In genomic region chr6:136691314-136691713, GRCm38 (mm10) we compare ENCODE assay signal across 21 mouse cellular contexts. TPM values are rescaled to one million over a fixed set of nuclear protein-coding genes. Genes with fewer than 3 reads are reported as not detected.
DNase-seq lines count a peak whose midpoint lies in the region; ATAC-seq and TF ChIP-seq lines count a peak whose summit lies in the region.
"Had no signal": no experiment of that assay in that cellular context is flagged by ENCODE, and none has a peak within 500 bp of the region (broad histone marks: within the 10 kb centered on the region; RNA-seq: fewer than 3 reads in every experiment).

No protein-coding gene starts in this region.

- in situ Hi-C loops in ES-E14 (cut with MboI; ENCODE audit: low sequenced_read_pairs in 2 of 2, unreplicated experiment in 2 of 2), result no loop called here

- peaks cover 15% of the 10 kb centered on the region; the same call in 1 of the 2 replicates for H3K4me1 ChIP-seq in spleen, adult 2 months (ENCODE audit: control insufficient read depth, insufficient read depth, insufficient read length)
- peaks cover 2% of the 10 kb centered on the region in 2 experiments; a peak in 1 of 4 replicates for H3K4me1 ChIP-seq in ES-E14 (ENCODE audit: control insufficient read depth in 2 of 2, insufficient read depth in 2 of 2, low read length in 2 of 2, poor library complexity in 1 of 2)
- H3K4me1 ChIP-seq in small intestine, adult 2 months (ENCODE audit: control insufficient read depth, insufficient read depth, insufficient read length, low read length), result 0 out of 2 replicates have a peak, but pooled peaks cover 3% of the 10 kb centered on the region
- no peaks in the 10 kb centered on the region for H3K4me1 ChIP-seq in forebrain, embryonic 15.5 days
- H3K4me1 ChIP-seq: liver, embryonic 13.5 days; neural tube, embryonic 13.5 days; stomach, embryonic 15.5 days had no signal

- H3K4me3 ChIP-seq in layer of hippocampus, adult 2 months, result no peak overlapping the region
- H3K4me3 ChIP-seq in spleen, adult 2 months (ENCODE audit: extremely low read depth, insufficient read depth, insufficient read length), result no peak overlapping the region
- H3K4me3 ChIP-seq in ES-E14 (ENCODE audit: insufficient read depth in 1 of 2, low read depth in 1 of 2, low read length in 2 of 2, poor library complexity in 1 of 2, severe bottlenecking in 1 of 2), result no peak overlapping the region
- no peak overlapping the region for H3K4me3 ChIP-seq in small intestine, adult 2 months (ENCODE audit: low read depth, low read length)
- no peak overlapping the region for H3K4me3 ChIP-seq in forebrain, embryonic 15.5 days
- H3K4me3 ChIP-seq: heart, embryonic 12.5 days; liver, embryonic 13.5 days; neural tube, embryonic 13.5 days; stomach, embryonic 15.5 days had no signal

- H3K27me3 ChIP-seq in spleen, adult 2 months (ENCODE audit: control insufficient read depth, insufficient read depth, low read length), result no peaks in the 10 kb centered on the region
- no peaks in the 10 kb centered on the region for H3K27me3 ChIP-seq in small intestine, adult 2 months (ENCODE audit: control insufficient read depth, insufficient read depth, low read length)
- no peaks in the 10 kb centered on the region for H3K27me3 ChIP-seq in forebrain, embryonic 15.5 days
- H3K27me3 ChIP-seq: heart, embryonic 12.5 days; liver, embryonic 13.5 days; neural tube, embryonic 13.5 days; stomach, embryonic 15.5 days had no signal

- 95% methylated on average over 6 of the region's 6 CpGs for WGBS in spleen, adult 2 months
- WGBS in small intestine, adult 2 months, result 92% methylated on average over 6 of the region's 6 CpGs
- 91% methylated on average over 6 of the region's 6 CpGs for WGBS in forebrain, embryonic 15.5 days

- ATAC-seq in forebrain, embryonic 15.5 days (replicated peaks), result no peak
- ATAC-seq: activated CD4-positive, CD25-positive, alpha-beta regulatory T cell, adult 4 months had no signal

- no peak for DNase-seq in layer of hippocampus, adult 2 months (ENCODE audit: low spot score in 2 of 2)
- no peak for DNase-seq in layer of hippocampus, postnatal 36 days
- no peak for DNase-seq in spleen, adult 2 months (ENCODE audit: low read depth in 1 of 2, low spot score in 2 of 2)
- no peak for DNase-seq in spleen, postnatal 4 days (ENCODE audit: low spot score in 2 of 2)
- DNase-seq in ES-E14 (ENCODE audit: low read depth, low spot score), result peak; percentile 37
- DNase-seq in frontal cortex, postnatal 36 days (ENCODE audit: low spot score in 2 of 2), result no peak
- DNase-seq: adrenal gland, postnatal 36 days; cerebellum, adult 9-11 months; gastrocnemius, postnatal 36 days; heart, postnatal 36 days; kidney, postnatal 10 days; layer of hippocampus, adult 9-11 months; liver, embryonic 13.5 days; right cerebral cortex, postnatal 4 days; thymus, postnatal 4 days had no signal

- no peak overlapping the region for H3K27ac ChIP-seq in layer of hippocampus, adult 2 months
- H3K27ac ChIP-seq in spleen, adult 2 months (ENCODE audit: insufficient read depth, low read length), result peak overlapping the region; percentile 93
- no peak overlapping the region for H3K27ac ChIP-seq in ES-E14 (ENCODE audit: insufficient read depth, low read depth, low read length, poor library complexity, severe bottlenecking)
- no peak overlapping the region for H3K27ac ChIP-seq in small intestine, adult 2 months (ENCODE audit: insufficient read depth, low read depth, low read length)
- no peak overlapping the region for H3K27ac ChIP-seq in forebrain, embryonic 15.5 days (replicated peaks)
- H3K27ac ChIP-seq: liver, embryonic 13.5 days; neural tube, embryonic 13.5 days; stomach, embryonic 15.5 days had no signal

- no peaks in the 10 kb centered on the region for H3K36me3 ChIP-seq in spleen, adult 2 months (ENCODE audit: control insufficient read depth, insufficient read depth, low read length)
- no peaks in the 10 kb centered on the region for H3K36me3 ChIP-seq in ES-E14 (ENCODE audit: control insufficient read depth, insufficient read depth, low read length, poor library complexity, severe bottlenecking)
- H3K36me3 ChIP-seq in small intestine, adult 2 months (ENCODE audit: control insufficient read depth, insufficient read depth, low read length), result no peaks in the 10 kb centered on the region
- H3K36me3 ChIP-seq in forebrain, embryonic 15.5 days, result no peaks in the 10 kb centered on the region
- H3K36me3 ChIP-seq: heart, embryonic 12.5 days; liver, embryonic 13.5 days; neural tube, embryonic 13.5 days; stomach, embryonic 15.5 days had no signal

- H3K4me2 ChIP-seq in forebrain, embryonic 15.5 days (replicated peaks), result no peak overlapping the region
- H3K4me2 ChIP-seq: heart, embryonic 12.5 days; liver, embryonic 13.5 days; neural tube, embryonic 13.5 days; stomach, embryonic 15.5 days had no signal

- peak; percentile 39 for TF ChIP-seq CTCF in layer of hippocampus, adult 2 months (conservative IDR thresholded peaks at IDR 0.05)
- TF ChIP-seq CTCF in spleen, adult 2 months (IDR thresholded peaks at IDR 0.05; ENCODE audit: extremely low read depth, insufficient read depth, insufficient read length, insufficient replicate concordance), result peak; percentile 14; the same call in 1 of the 2 replicates
- peak; percentile 45; the same call in 1 of the 2 replicates for TF ChIP-seq CTCF in small intestine, adult 2 months (IDR thresholded peaks at IDR 0.05; ENCODE audit: extremely low read depth, insufficient read length, insufficient replicate concordance, low read depth, low read length)

- no peak overlapping the region for H3K9ac ChIP-seq in ES-E14 (ENCODE audit: insufficient read depth, low read depth, low read length, poor library complexity, severe bottlenecking)
- no peak overlapping the region for H3K9ac ChIP-seq in forebrain, embryonic 15.5 days (replicated peaks)
- H3K9ac ChIP-seq: heart, embryonic 12.5 days; liver, embryonic 13.5 days; neural tube, embryonic 13.5 days; stomach, embryonic 15.5 days had no signal

- no peak for TF ChIP-seq POLR2A in spleen, adult 2 months (IDR thresholded peaks at IDR 0.05; ENCODE audit: low read depth, low read length)
- TF ChIP-seq POLR2A in small intestine, adult 2 months (IDR thresholded peaks at IDR 0.05; ENCODE audit: low read depth, low read length), result no peak

- no peaks in the 10 kb centered on the region for H3K9me3 ChIP-seq in ES-E14 (ENCODE audit: control insufficient read depth, insufficient read depth, low read depth, low read length)
- H3K9me3 ChIP-seq in forebrain, embryonic 15.5 days, result no peaks in the 10 kb centered on the region
- H3K9me3 ChIP-seq: liver, embryonic 13.5 days; neural tube, embryonic 13.5 days; stomach, embryonic 15.5 days had no signal

TF ChIP-seq in ES-E14, 5 proteins besides CTCF, POLR2A, EP300 and RAD21:
- TF ChIP-seq CHD2 (IDR thresholded peaks at IDR 0.05; ENCODE audit: low read depth, low read length), result no peak
- TF ChIP-seq ZNF384 (IDR thresholded peaks at IDR 0.05; ENCODE audit: low read depth, low read length), result no peak
- no peak for TF ChIP-seq MAFK (IDR thresholded peaks at IDR 0.05; ENCODE audit: insufficient read depth, low read depth, low read length)
- no peak for TF ChIP-seq HCFC1 (IDR thresholded peaks at IDR 0.05; ENCODE audit: borderline replicate concordance, insufficient read depth, low read length)
- no peak for TF ChIP-seq ZC3H11A (IDR thresholded peaks at IDR 0.05; ENCODE audit: borderline replicate concordance, low read depth, low read length)

RNA-seq across cellular contexts. Expression of gene Plbd1, which starts 29.6 kb away (rescaled TPM):
- under 1 TPM; 0.33 to 0.34 TPM for total RNA-seq in layer of hippocampus, adult 2 months (2021)
- under 1 TPM; 0.17 to 0.25 TPM for total RNA-seq in layer of hippocampus, postnatal 36 days (2021)
- polyA plus RNA-seq in spleen, adult 2 months (2012; rRNA removed), result 64.4 and 64.6 TPM in 2 replicates
- total RNA-seq in ES-E14 (2012; rRNA removed), result 2.5 and 3.0 TPM in 2 replicates
- 23.6 and 84.9 TPM in 2 replicates for polyA plus RNA-seq in small intestine, adult 2 months (2012; rRNA removed)
- 0.29 and 0.34 TPM in 2 replicates for polyA plus RNA-seq in forebrain, embryonic 15.5 days (2015; fragmentation: Nextera tagmentation; extraction: Ambion mirVana)
